Mouse (Mus musculus) olfactory bulb, adult 2 months (tissue): ENCODE data around the gene Taf3. TPM values are rescaled to one million over a fixed set of nuclear protein-coding genes. Genes with fewer than 3 reads are reported as not detected.

Source experiments
- H3K27ac ChIP-seq: fragments of 200-500 bp; 2 replicates; pipeline ENCODE4 v1.5.1; 2012; ENCODE audit warnings: low read depth, low read length; ENCODE audit not compliant: insufficient read depth
- H3K4me1 ChIP-seq: fragments of 200-500 bp; 2 replicates; pipeline ENCODE4 v1.6.1; 2012; ENCODE audit warnings: low read length; ENCODE audit not compliant: control insufficient read depth, insufficient read depth
- H3K4me3 ChIP-seq: fragments of 200-500 bp; 2 replicates; pipeline ENCODE4 v1.5.1; 2012; ENCODE audit warnings: mild to moderate bottlenecking, low read depth, low read length, moderate library complexity; ENCODE audit not compliant: insufficient read depth
- CTCF ChIP-seq: fragments of 200-500 bp; IDR thresholded peaks from 2 replicates; pipeline ENCODE4 v1.5.1; 2012; ENCODE audit warnings: low read depth, mild to moderate bottlenecking, low read length, moderate library complexity; ENCODE audit not compliant: insufficient read depth
- POLR2A ChIP-seq: fragments of 200-500 bp; IDR thresholded peaks from 2 replicates; pipeline ENCODE4 v1.6.1; 2012; ENCODE audit warnings: mild to moderate bottlenecking, low read depth, low read length, moderate library complexity; ENCODE audit not compliant: insufficient read depth
- whole genome bisulfite sequencing: fragments of 180-500 bp; shearing (Covaris S2); methylation state at CpG from one replicate; pipeline ENCODE4 v1.1.7; 2018; 5-methylcytosine and 5-hydroxymethylcytosine counted together
- polyA plus RNA-seq: library from polyadenylated mRNA; stranded (reverse); fragments of >200 nt; gene quantifications from 2 replicates; pipeline ENCODE4 v1.2.4, GENCODE M21; 2012; ENCODE audit warnings: low replicate concordance; ENCODE audit not compliant: missing spikeins, insufficient read depth, insufficient read length

The Taf3 gene
- polyA plus RNA-seq, 1 experiment, result not detected

GRCm38 (mm10) chr2:9890251-9890650, 158.1 kb downstream of the Taf3 start:
- H3K27ac ChIP-seq, result no peak overlapping the region
- no peak overlapping the region for H3K4me3 ChIP-seq
- TF ChIP-seq POLR2A, result no peak
- no peak for TF ChIP-seq CTCF
- H3K4me1 ChIP-seq, result peaks cover 4% of the 10 kb centered on the region; the same call in 1 of the 2 replicates
- WGBS, result 7% methylated on average over 8 of the region's 8 CpGs

GRCm38 (mm10) chr2:9889651-9890183, 158.7 kb downstream of the Taf3 start, which contains the start of gene Gata3:
TSS of gene Gata3 (minus strand) at chr2:9890034.
- TF ChIP-seq CTCF (no peak), POLR2A (no peak)
- 4% methylated on average over 23 of the region's 23 CpGs for whole genome bisulfite sequencing
- H3K27ac ChIP-seq, result no peak within 1 kb of the TSS
- no peak within 1 kb of the TSS for H3K4me3 ChIP-seq
- peaks cover 4% of the 10 kb centered on the region; the same call in 1 of the 2 replicates for H3K4me1 ChIP-seq

GRCm38 (mm10) chr2:9888913-9889650, 159.3 kb downstream of the Taf3 start, which contains the start of gene 9230102O04Rik:
TSS of gene 9230102O04Rik (minus strand) at chr2:9889540.
- 2% methylated on average over 30 of the region's 30 CpGs for WGBS
- TF ChIP-seq POLR2A (no peak), CTCF (no peak)
- Histone ChIP-seq H3K27ac (no peak within 1 kb of the TSS), H3K4me3 (no peak within 1 kb of the TSS), H3K4me1 (peaks cover 4% of the 10 kb centered on the region; the same call in 1 of the 2 replicates)

- H3K4me3 ChIP-seq, result no peak overlapping the region
- TF ChIP-seq POLR2A, result no peak
- no peak for TF ChIP-seq CTCF
- peaks cover 4% of the 10 kb centered on the region; the same call in 1 of the 2 replicates for H3K4me1 ChIP-seq
- H3K27ac ChIP-seq, result no peak overlapping the region
- 2% methylated on average over 7 of the region's 7 CpGs for WGBS
Observed at GRCm38 (mm10) chr2:9887636-9888035, 160.8 kb downstream of the Taf3 start.

- H3K4me1 ChIP-seq, result peaks cover 9% of the 10 kb centered on the region
- WGBS, result 10% methylated on average over 7 of the region's 7 CpGs
- H3K4me3 ChIP-seq, result no peak overlapping the region
- TF ChIP-seq POLR2A (no peak), CTCF (no peak)
- no peak overlapping the region for H3K27ac ChIP-seq
Observed at GRCm38 (mm10) chr2:9886921-9887610, 161.3 kb downstream of the Taf3 start.

GRCm38 (mm10) chr2:9886031-9886430, 162.4 kb downstream of the Taf3 start:
- H3K27ac ChIP-seq, result no peak overlapping the region
- H3K4me3 ChIP-seq, result no peak overlapping the region
- H3K4me1 ChIP-seq, result peaks cover 11% of the 10 kb centered on the region
- TF ChIP-seq CTCF (no peak), POLR2A (no peak)
- WGBS, result 31% methylated on average over 3 of the region's 3 CpGs

- peaks cover 11% of the 10 kb centered on the region for H3K4me1 ChIP-seq
- no peak overlapping the region for H3K27ac ChIP-seq
- H3K4me3 ChIP-seq, result no peak overlapping the region
- 10% methylated on average over 14 of the region's 14 CpGs for WGBS
- TF ChIP-seq POLR2A (no peak), CTCF (no peak)
Observed at GRCm38 (mm10) chr2:9885217-9885770, 163.1 kb downstream of the Taf3 start.

GRCm38 (mm10) chr2:9884533-9885216, 163.7 kb downstream of the Taf3 start:
- TF ChIP-seq CTCF (no peak), POLR2A (no peak)
- Histone ChIP-seq H3K4me1 (peaks cover 11% of the 10 kb centered on the region), H3K4me3 (no peak overlapping the region), H3K27ac (no peak overlapping the region)
- 6% methylated on average over 15 of the region's 15 CpGs for WGBS
